Mouse (Mus musculus) right cerebral cortex, adult 18-20 months (tissue): Measurements from ENCODE around the gene Sec16b.

Source experiments
- DNase-seq: peaks from one replicate; pipeline ENCODE4 v3.0.0; 2022; ENCODE audit warnings: mixed read lengths

The Sec16b gene

DNA sequence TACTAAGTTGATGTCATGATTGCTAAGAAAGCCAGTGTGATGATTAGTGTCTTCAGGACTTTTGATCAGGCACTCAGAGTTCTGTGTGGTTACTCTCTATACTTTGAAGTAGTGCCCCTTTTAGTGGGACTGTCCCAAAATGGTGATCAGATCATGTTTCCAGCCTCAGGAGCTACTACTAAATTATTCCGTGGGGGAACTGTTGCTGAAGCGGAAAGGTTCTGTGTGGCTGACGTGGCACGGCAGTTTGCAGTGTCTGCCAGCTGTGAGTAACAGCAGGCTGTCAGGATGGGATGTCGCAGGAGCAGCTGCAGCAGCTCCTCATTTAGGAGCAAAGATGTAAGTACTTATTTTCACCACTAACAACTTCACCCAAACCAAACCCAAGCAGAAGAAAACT lies at the start of gene Sec16b:
Gene Sec16b (plus strand): TSS at position 207 of the 400 bp plus-strand sequence.
- no peak for DNase-seq

DNA sequence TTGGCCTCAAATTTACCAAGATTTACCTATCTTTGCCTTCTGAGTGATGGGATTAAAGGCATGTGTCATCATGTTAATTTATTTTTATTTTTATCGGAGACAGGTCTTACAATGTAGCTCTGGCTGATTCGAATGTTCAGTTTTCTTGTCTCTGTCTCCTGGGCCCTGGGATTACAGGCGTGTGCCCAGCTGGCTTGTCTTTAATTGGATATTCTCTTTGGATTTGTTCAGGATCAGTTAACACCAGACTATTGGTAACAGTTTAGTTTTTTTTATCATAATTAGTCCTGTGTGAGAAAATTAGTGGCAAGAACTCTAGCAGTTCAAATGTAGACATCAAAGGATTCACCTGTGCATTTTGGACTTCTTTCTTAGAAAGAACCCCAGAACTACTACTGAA lies 48.7 kb upstream of the Sec16b start:
- DNase-seq: no peak

DNA sequence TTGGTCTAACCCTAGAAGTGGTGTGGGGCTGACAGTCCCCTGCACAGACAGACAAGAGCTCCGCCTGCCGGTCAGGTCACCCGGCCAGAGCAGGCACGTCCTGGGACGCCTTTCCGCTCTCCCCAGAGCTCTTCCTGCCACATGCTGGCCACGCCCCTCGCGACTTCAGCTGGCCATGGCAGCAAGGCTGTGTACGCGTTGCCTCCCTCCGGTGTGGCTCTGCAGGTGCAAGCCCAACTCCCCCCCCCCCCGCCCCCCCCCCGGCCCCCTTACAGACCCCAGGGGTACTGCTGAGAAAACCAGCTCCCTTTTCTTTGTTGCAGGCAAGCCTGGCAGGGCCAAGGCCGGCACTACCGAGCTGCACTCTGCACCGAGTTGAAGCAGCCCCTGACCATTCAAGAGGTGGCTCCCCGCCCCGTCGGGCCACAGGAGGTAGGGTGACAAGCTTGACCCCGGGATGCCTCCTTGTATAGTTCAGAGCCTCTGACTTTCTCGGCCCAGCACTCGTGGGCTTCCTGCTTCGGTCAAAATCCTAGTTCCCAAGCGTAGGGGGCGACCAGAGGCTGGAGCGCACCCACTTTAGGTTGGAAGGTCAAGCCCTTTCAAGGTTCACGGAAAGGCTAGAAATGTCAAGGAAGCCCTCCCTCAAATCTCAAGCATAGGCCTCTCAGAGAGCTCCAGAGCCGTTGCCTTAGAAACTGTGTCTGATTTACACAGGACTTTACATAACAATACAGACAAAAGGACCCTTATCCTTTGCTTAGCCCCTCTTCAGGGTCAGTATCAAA lies 47.9 kb upstream of the Sec16b start, which contains the start of gene Cryzl2:
Gene Cryzl2 (plus strand): TSS at position 157 of the 788 bp plus-strand sequence.
- peak; percentile 45 for DNase-seq

DNA sequence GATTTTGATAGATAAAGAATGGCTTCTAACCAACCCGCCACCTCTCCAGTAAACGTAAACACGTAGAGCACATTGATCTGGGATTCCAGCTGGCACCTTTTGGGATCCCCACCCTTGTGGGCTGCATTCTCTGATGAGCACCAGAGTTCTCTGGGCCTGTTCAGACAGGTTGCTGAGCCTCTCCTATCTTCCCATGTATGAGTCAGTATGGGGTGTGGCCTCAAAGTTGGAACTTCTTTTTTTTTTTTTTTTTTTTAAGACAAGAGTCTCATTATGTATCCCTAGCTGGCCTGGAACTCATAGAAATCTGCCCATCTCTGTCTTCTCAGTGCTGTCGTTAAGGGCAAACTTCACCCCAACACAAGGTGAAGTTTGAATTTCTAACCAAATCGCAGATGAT lies 46.6 kb upstream of the Sec16b start:
- DNase-seq: no peak

- DNase-seq: no peak
These were observed 45.3 kb upstream of the Sec16b start for GRCm38 (mm10) chr1:157461276-157461675.

DNA sequence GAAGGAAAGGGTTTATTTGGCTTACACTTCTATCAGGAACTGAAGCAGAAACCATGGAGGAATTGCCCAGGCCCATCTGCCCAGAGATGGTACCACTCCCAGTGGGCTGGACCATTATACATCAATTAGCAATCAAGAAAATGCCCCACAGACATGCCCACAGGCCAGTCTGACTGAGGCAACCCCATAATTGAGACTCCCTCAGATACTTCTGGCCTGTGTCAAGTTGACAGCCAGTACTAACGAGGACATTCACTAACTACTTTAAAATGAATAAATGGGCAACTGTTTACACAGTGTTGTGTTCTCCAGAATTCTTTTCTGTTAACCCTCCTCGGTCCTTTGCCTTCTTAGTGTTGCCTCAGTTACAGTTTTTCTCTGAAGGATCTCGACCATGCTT lies 44.2 kb upstream of the Sec16b start:
- DNase-seq: no peak

- DNase-seq: peak; percentile 37
These were observed 41.3 kb upstream of the Sec16b start for GRCm38 (mm10) chr1:157465194-157465593.

DNA sequence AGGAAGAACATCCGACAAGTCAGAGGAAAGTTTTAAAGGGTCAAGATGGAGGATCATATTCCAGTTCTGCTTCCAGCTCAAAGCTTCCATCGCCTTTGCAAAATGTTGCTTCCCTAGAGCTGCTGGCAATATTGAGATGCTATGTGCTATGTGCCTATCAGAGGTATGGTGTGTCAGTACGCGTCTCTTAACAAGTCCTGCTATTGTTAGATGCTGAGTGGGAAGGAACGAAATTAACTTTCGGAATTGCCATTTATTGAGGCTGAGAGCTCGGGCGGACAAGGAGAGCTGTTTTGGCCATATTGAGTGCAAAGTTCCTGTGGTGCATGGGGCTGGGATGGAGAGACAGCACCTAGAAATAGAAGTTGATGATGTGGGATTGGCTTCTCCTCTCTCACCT lies 38.7 kb upstream of the Sec16b start:
- peak; percentile 38 for DNase-seq

DNA sequence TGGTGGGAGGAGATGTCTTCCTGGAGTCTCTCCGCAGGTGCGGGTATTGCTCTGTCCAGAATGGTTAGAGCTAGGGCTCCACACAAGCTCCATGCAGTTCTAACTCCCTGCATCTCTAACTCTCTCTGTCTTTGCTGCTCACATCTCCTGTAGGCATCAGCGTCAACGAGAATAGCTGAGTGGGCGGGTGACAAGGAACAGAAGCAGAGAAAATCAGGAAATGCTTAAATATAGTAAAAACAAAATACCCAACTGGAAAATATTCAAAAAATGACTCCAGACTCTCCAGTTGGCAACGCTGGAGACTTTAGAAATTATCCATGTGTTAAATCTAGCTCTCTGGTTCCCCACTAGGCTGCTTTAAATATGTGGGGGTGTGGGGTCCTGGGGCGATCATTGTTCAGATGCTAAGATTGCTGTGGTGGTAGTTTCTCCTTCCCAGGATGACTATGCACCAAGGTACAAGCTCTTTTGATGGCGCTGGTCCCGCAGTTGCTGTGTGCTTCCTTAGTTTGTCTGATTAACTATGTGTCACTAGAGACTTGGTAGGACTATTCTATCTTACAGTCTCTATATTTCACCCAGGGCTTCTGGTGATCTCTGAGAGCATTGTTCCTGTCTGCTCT lies 35.7 kb upstream of the Sec16b start:
- peak; percentile 88 for DNase-seq

DNA sequence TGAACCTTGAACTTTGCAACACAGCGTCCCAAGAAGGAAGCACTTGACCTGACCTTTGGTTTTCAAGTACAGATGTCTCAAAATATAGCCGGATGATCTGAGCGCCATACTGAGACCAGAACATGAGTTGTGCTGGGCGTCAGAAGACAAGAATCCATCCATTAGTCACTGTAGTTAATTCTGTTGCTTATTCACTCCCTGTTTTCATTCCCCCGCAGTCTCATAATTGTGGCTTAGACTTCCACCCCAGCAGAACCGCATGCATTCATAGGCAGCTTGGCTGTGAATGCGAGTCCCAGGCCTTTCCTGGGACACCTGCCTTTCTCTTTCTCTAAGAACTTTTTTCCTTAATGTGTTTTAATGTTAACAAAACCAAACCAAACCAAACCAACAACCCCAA lies 33.8 kb upstream of the Sec16b start:
- DNase-seq: peak; percentile 36

DNA sequence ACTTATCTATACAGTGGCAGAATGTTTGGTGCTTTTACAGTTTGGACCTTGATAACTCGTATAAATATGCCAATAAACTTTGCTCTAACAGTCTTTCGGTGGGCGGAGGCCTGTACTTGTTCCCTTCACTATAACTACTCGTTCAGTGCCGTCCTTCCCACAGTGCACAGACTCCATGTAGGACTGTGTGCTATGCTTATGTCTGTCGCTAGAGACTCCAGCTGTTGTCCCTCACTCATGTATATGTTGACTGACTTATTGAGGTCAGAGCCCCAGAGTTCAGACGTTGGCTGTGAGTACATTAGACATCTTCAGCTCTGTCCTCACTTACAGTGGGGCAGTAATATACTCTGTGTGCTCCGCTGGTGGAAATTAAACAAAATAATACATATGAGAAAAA lies 31.7 kb upstream of the Sec16b start:
- no peak for DNase-seq

DNA sequence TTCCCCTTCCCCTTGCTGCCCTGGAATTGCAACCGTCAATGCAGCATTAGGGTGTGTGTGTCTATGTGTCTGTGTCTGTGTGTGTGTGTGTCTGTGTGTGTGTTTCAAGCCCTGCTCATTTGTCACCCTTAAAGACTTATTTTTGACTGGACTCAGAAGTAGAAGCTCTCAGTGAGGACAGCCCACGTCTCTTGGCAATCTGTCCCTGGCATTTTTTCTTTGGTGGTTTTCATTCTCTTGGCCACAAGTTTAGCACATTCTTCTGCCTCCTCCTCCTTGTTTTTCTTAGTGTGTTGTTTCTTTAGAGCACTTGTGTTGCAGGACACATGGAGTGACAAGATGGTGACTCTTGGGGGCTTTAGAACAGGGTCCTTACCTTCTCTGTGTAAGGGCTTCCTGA lies 30.3 kb upstream of the Sec16b start:
- DNase-seq: peak; percentile 50

GRCm38 (mm10) chr1:157480090-157480489 lies 26.4 kb upstream of the Sec16b start:
- no peak for DNase-seq

GRCm38 (mm10) chr1:157480901-157481300 lies 25.6 kb upstream of the Sec16b start:
- DNase-seq: peak; percentile 22

DNA sequence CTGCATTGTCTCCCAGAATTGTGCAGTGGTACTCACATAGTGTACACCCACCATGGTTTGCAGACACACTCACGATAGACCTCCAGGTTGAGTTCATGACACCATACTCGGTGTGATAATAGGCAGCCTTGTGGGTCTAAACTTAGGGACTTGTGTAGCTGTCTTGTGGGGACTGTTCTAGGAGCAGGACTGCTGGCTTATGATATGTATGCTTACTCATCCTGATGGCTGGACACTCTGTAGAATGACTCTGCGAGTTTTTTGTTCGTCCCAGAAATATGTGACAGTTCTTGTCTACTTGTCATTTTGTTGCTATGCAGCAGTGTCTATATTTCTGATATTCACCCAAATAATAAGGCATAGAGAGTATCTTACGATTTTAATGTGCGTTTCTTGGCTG lies 24.9 kb upstream of the Sec16b start:
- DNase-seq: no peak

DNA sequence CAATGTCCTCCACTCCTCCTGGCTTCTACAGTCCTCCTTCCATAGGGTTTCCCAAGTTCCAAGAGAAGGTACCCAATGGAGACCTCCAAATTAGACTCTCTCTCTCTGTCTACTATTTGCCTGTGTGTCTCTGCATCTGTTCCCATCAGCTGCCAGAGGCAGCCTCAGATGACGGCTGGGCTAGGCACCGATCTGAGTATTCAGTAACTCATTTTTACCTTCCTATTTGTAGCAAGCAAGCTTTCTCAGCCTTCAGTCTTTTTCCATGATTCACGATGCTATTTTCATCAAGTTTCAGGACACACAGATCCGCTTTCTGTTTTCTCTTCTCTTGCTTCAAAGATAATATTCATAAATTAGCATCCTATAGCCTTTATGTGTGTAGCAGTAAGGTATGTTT lies 22.4 kb upstream of the Sec16b start:
- DNase-seq: peak; percentile 67

DNA sequence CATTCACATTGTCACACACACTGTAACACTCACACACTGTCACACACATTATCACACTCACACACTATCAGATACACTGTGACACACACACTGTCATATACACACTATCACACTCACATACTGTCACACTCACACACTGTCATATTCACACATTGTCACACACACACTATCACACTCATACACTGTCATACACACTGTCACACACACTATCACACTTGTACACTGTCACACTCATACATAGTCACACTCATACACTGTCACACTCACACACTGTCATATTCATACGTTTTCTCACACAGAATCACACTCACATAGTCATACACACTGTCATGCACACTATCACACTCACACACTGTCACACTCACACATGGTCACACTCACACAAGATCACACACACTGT lies 5.9 kb upstream of the Sec16b start:
- DNase-seq: no peak

- DNase-seq: no peak
These were observed 5.1 kb upstream of the Sec16b start for GRCm38 (mm10) chr1:157501352-157501945.

DNA sequence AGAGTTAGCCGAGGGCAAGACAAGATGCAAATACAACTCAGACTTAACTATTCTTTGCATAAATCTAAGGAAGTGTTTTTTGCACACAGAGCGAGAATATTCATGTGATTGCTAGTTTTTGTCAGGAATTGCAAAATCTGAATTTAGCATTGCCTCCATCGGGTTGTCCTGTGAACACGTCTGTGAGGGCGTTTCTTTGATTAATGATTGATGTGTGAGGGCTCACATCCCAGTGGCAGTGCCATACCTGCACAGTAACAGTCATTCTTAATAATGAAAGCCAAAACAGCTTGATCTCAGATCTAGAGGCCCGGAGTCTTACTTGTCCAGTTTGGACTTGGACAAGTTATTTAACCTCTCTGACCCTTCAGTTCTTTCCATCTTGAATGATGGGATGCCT lies 3.5 kb upstream of the Sec16b start:
- no peak for DNase-seq

GRCm38 (mm10) chr1:157506995-157507595 lies 567 bp downstream of the Sec16b start:
- peak; percentile 30 for DNase-seq

GRCm38 (mm10) chr1:157507814-157508213 lies 1.3 kb downstream of the Sec16b start:
- no peak for DNase-seq

DNA sequence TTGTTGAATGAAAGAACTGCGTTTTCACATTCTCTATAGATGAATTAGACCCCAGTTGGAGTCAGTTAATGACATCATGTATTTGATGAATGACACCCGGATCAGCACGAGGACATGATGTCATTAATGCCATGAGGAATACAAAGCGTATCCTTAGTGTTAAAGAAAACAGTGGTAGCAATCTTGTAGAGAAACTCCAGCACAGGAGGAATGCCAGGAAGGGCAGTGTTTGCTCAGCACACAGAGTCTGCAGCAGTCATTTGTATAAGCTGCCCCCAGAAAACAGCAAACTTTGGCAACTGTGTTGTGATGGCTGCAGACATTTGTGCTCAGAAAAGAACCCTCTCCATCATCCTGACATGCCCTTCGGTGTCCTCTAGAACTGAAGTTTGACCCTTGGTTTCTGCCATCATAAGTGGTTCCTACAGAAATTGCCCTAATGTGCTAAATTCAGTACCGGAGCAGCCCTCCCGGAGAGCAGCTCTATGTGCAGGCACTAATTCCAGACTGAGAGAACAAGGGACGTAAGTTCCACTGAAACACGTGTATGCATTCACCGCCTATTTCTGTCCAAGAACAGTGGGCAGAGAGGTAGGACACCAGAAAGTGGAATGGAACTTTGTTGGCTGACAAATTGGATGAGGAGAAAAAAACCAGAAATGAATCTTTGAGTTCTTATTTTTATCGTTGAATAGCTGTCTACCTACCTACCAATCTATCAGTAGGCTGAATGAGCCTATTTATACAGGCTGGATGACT lies 6.3 kb downstream of the Sec16b start:
- peak; percentile 42 for DNase-seq

DNA sequence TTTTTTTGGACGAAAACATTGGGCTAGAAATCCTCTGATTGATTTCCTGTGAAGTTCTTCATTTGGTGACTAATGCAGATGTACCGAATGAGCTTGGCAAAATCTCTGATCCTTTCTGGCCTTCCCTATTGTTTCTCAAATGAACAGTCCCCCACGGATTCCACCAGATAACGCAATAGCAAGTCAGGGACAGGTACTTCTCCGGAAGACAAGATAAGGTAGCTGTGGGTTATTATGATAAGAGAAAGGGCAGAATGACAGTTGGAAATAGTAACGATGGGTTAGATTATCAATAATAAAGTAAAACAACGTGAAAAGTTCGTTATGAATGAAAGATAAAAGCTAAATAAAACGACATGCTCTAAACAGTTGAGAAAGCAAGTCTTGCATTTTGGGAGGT lies 7.0 kb downstream of the Sec16b start:
- no peak for DNase-seq
